Mouse (Mus musculus) lung, adult 2 months (tissue): Measurements from ENCODE around the gene Syde2.

ENCODE experiments used
- CTCF ChIP-seq: fragments of 200-500 bp; IDR thresholded peaks from 2 replicates; pipeline ENCODE4 v1.5.1; 2011; ENCODE audit warnings: mild to moderate bottlenecking, low read length, control low read depth; ENCODE audit not compliant: insufficient read depth
- POLR2A ChIP-seq: fragments of 200-500 bp; IDR thresholded peaks from 2 replicates; pipeline ENCODE4 v1.6.1; 2011; ENCODE audit warnings: low read depth, mild to moderate bottlenecking, control low read depth, low read length, borderline replicate concordance; ENCODE audit errors: extremely low read depth

GRCm38 (mm10) chr3:146011544-146012218 lies 24.0 kb downstream of the Syde2 start:
- TF ChIP-seq CTCF (no peak), POLR2A (no peak)
